Mouse (Mus musculus) MEL (cell line): Measurements from ENCODE around the gene Cdk10. TPM values are rescaled to one million over a fixed set of nuclear protein-coding genes. Genes with fewer than 3 reads are reported as not detected.

Experiments
- DNase-seq: peaks from one replicate; pipeline ENCODE4 v3.0.0; 2011; ENCODE audit warnings: low read depth, low spot score
- H3K27ac ChIP-seq: 2 replicates; pipeline ENCODE4 v1.5.1; 2012; ENCODE audit warnings: low read depth, mild to moderate bottlenecking, control low read depth, low read length, moderate library complexity; ENCODE audit not compliant: control insufficient read depth
- H3K27me3 ChIP-seq, 2 experiments: fragments of 150-350 bp in 1 of 2; sonication (generic) in 1 of 2; 2 replicates each; pipeline ENCODE4 v1.6.1; 2012; ENCODE audit warnings: low read length in 2 of 2, mild to moderate bottlenecking in 2 of 2, improper control_type of control experiment in 1 of 2, moderate library complexity in 1 of 2; ENCODE audit not compliant: insufficient read depth in 2 of 2, control insufficient read depth in 1 of 2
- H3K36me3 ChIP-seq, 2 experiments: 2 replicates each; pipeline ENCODE4 v1.6.1; 2012 to 2014; ENCODE audit warnings: low read length in 2 of 2, improper control_type of control experiment in 1 of 2, inconsistent platforms in 1 of 2, mild to moderate bottlenecking in 1 of 2; ENCODE audit not compliant: insufficient read depth in 2 of 2, control insufficient read depth in 1 of 2
- H3K4me1 ChIP-seq, 2 experiments: fragments of 150-350 bp in 1 of 2; sonication (generic) in 1 of 2; 2 replicates each; pipeline ENCODE4 v1.6.1; 2012; ENCODE audit warnings: low read length in 2 of 2, improper control_type of control experiment in 1 of 2, mild to moderate bottlenecking in 1 of 2; ENCODE audit not compliant: insufficient read depth in 2 of 2, control insufficient read depth in 1 of 2
- H3K4me3 ChIP-seq, 2 experiments: fragments of 150-350 bp in 1 of 2; sonication (generic) in 1 of 2; 2 replicates each; pipeline ENCODE4 v1.5.1; 2012; ENCODE audit warnings: low read depth in 2 of 2, low read length in 2 of 2, mild to moderate bottlenecking in 2 of 2, moderate library complexity in 2 of 2, control low read depth in 1 of 2, improper control_type of control experiment in 1 of 2; ENCODE audit not compliant: control insufficient read depth in 1 of 2, insufficient read depth in 1 of 2
- H3K79me2 ChIP-seq: 2 replicates; pipeline ENCODE4 v1.6.1; 2012; ENCODE audit warnings: mild to moderate bottlenecking, low read length, moderate library complexity; ENCODE audit not compliant: control insufficient read depth, poor library complexity, insufficient read depth
- H3K9ac ChIP-seq: 2 replicates; pipeline ENCODE4 v1.6.1; 2012; ENCODE audit warnings: low read depth, mild to moderate bottlenecking, control low read depth, low read length, moderate library complexity; ENCODE audit not compliant: control insufficient read depth, poor library complexity, severe bottlenecking
- H3K9me3 ChIP-seq: fragments of 150-350 bp; sonication (generic); replicated peaks from 2 replicates; pipeline ENCODE4 v1.6.1; 2012; ENCODE audit warnings: mild to moderate bottlenecking, low read length, improper control_type of control experiment, moderate library complexity; ENCODE audit not compliant: insufficient read depth
- BHLHE40 ChIP-seq: IDR thresholded peaks from 2 replicates; pipeline ENCODE4 v1.6.1; 2012; ENCODE audit warnings: low read depth, mild to moderate bottlenecking, inconsistent platforms, low read length, improper control_type of control experiment, borderline replicate concordance
- CHD1 ChIP-seq: IDR thresholded peaks from 2 replicates; pipeline ENCODE4 v1.6.1; 2012; ENCODE audit warnings: low read depth, mild to moderate bottlenecking, inconsistent platforms, low read length, improper control_type of control experiment
- CHD2 ChIP-seq: IDR thresholded peaks from 2 replicates; pipeline ENCODE4 v1.6.1; 2011; ENCODE audit warnings: low read length, improper control_type of control experiment
- E2F4 ChIP-seq: IDR thresholded peaks from 2 replicates; pipeline ENCODE4 v1.6.1; 2011; ENCODE audit warnings: low read depth, low read length, improper control_type of control experiment, borderline replicate concordance
- ELF1 ChIP-seq: IDR thresholded peaks from 2 replicates; pipeline ENCODE4 v1.6.1; 2014; ENCODE audit warnings: low read depth, mild to moderate bottlenecking, inconsistent platforms, low read length, improper control_type of control experiment, moderate library complexity
- EP300 ChIP-seq, 2 experiments: IDR thresholded peaks; 2 replicates each; pipeline ENCODE4 v1.6.1; 2011; ENCODE audit warnings: improper control_type of control experiment in 2 of 2, low read length in 2 of 2, low read depth in 1 of 2, mild to moderate bottlenecking in 1 of 2
- ETS1 ChIP-seq: IDR thresholded peaks from 2 replicates; pipeline ENCODE4 v1.6.1; 2012; ENCODE audit warnings: low read depth, mild to moderate bottlenecking, inconsistent platforms, low read length, improper control_type of control experiment, moderate library complexity
- GABPA ChIP-seq: IDR thresholded peaks from 2 replicates; pipeline ENCODE4 v1.6.1; 2012; ENCODE audit warnings: low read depth, mild to moderate bottlenecking, inconsistent platforms, low read length, improper control_type of control experiment, moderate library complexity
- HCFC1 ChIP-seq: IDR thresholded peaks from 2 replicates; pipeline ENCODE4 v1.6.1; 2012; ENCODE audit warnings: low read depth, mild to moderate bottlenecking, inconsistent platforms, low read length, improper control_type of control experiment, moderate library complexity
- JUND ChIP-seq: IDR thresholded peaks from 2 replicates; pipeline ENCODE4 v1.6.1; 2011; ENCODE audit warnings: low read depth, mild to moderate bottlenecking, improper control_type of control experiment, low read length
- KAT2A ChIP-seq: conservative IDR thresholded peaks from 2 replicates; pipeline ENCODE4 v1.6.1; 2012; ENCODE audit warnings: low read depth, low read length, improper control_type of control experiment, inconsistent platforms
- MAX ChIP-seq: IDR thresholded peaks from 2 replicates; pipeline ENCODE4 v1.6.1; 2011; ENCODE audit warnings: low read length, improper control_type of control experiment
- MAZ ChIP-seq: IDR thresholded peaks from 2 replicates; pipeline ENCODE4 v1.6.1; 2012; ENCODE audit warnings: low read depth, mild to moderate bottlenecking, inconsistent platforms, low read length, improper control_type of control experiment
- MEF2A ChIP-seq: IDR thresholded peaks from 2 replicates; pipeline ENCODE4 v1.6.1; 2014; ENCODE audit warnings: low read depth, mild to moderate bottlenecking, inconsistent platforms, low read length, improper control_type of control experiment; ENCODE audit not compliant: poor library complexity, insufficient replicate concordance, severe bottlenecking; ENCODE audit errors: extremely low read depth
- MXI1 ChIP-seq: IDR thresholded peaks from 2 replicates; pipeline ENCODE4 v1.6.1; 2011; ENCODE audit warnings: mild to moderate bottlenecking, low read depth, low read length, improper control_type of control experiment
- MYB ChIP-seq: IDR thresholded peaks from 2 replicates; pipeline ENCODE4 v1.6.1; 2011; ENCODE audit warnings: mild to moderate bottlenecking, low read depth, low read length, improper control_type of control experiment
- MYC ChIP-seq: IDR thresholded peaks from 2 replicates; pipeline ENCODE4 v1.6.1; 2011; ENCODE audit warnings: low read depth, mild to moderate bottlenecking, low read length, improper control_type of control experiment, moderate library complexity
- NELFE ChIP-seq: IDR thresholded peaks from 2 replicates; pipeline ENCODE4 v1.6.1; 2011; ENCODE audit warnings: low read depth, low read length, improper control_type of control experiment
- NRF1 ChIP-seq: IDR thresholded peaks from 2 replicates; pipeline ENCODE4 v1.6.1; 2014; ENCODE audit warnings: low read depth, mild to moderate bottlenecking, inconsistent platforms, low read length, improper control_type of control experiment, moderate library complexity; ENCODE audit not compliant: poor library complexity, insufficient read depth, severe bottlenecking
- POLR2AphosphoS2 ChIP-seq: IDR thresholded peaks from 2 replicates; pipeline ENCODE4 v1.6.1; 2011; ENCODE audit warnings: low read length, improper control_type of control experiment
- POLR2AphosphoS5 ChIP-seq: IDR thresholded peaks from 2 replicates; pipeline ENCODE4 v1.6.1; 2012; ENCODE audit warnings: low read depth, borderline replicate concordance, mild to moderate bottlenecking, inconsistent platforms, low read length, moderate library complexity, mixed read lengths
- RAD21 ChIP-seq: IDR thresholded peaks from 2 replicates; pipeline ENCODE4 v1.6.1; 2011; ENCODE audit warnings: mild to moderate bottlenecking, low read depth, low read length, improper control_type of control experiment
- RCOR1 ChIP-seq: IDR thresholded peaks from 2 replicates; pipeline ENCODE4 v1.6.1; 2012; ENCODE audit warnings: low read depth, mild to moderate bottlenecking, inconsistent platforms, low read length, improper control_type of control experiment
- SIN3A ChIP-seq: IDR thresholded peaks from 2 replicates; pipeline ENCODE4 v1.6.1; 2012; ENCODE audit warnings: low read length, improper control_type of control experiment, inconsistent platforms
- SMC3 ChIP-seq: IDR thresholded peaks from 2 replicates; pipeline ENCODE4 v1.6.1; 2011; ENCODE audit warnings: low read depth, low read length, improper control_type of control experiment
- TAL1 ChIP-seq: IDR thresholded peaks from 2 replicates; pipeline ENCODE4 v1.6.1; 2012; ENCODE audit warnings: mild to moderate bottlenecking, inconsistent platforms, low read length, moderate library complexity, mixed read lengths
- TBP ChIP-seq: IDR thresholded peaks from 2 replicates; pipeline ENCODE4 v1.8.0; 2011; ENCODE audit warnings: low read depth, low read length, improper control_type of control experiment
- TCF12 ChIP-seq: IDR thresholded peaks from 2 replicates; pipeline ENCODE4 v1.6.1; 2014; ENCODE audit warnings: low read depth, mild to moderate bottlenecking, inconsistent platforms, low read length, improper control_type of control experiment, moderate library complexity
- UBTF ChIP-seq: IDR thresholded peaks from 2 replicates; pipeline ENCODE4 v1.6.1; 2012; ENCODE audit warnings: low read depth, mild to moderate bottlenecking, inconsistent platforms, low read length, improper control_type of control experiment, moderate library complexity, borderline replicate concordance; ENCODE audit not compliant: insufficient read depth
- USF1 ChIP-seq: IDR thresholded peaks from 2 replicates; pipeline ENCODE4 v1.6.1; 2014; ENCODE audit warnings: low read depth, mild to moderate bottlenecking, inconsistent platforms, low read length, improper control_type of control experiment, moderate library complexity
- USF2 ChIP-seq, 2 experiments: IDR thresholded peaks; 2 replicates each; pipeline ENCODE4 v1.6.1; 2011 to 2012; ENCODE audit warnings: improper control_type of control experiment in 2 of 2, low read length in 2 of 2, borderline replicate concordance in 1 of 2, inconsistent platforms in 1 of 2, low read depth in 1 of 2, mild to moderate bottlenecking in 1 of 2; ENCODE audit not compliant: insufficient read depth in 1 of 2
- ZC3H11A ChIP-seq: IDR thresholded peaks from 2 replicates; pipeline ENCODE4 v1.6.1; 2012; ENCODE audit warnings: low read depth, mild to moderate bottlenecking, inconsistent platforms, low read length, improper control_type of control experiment
- ZKSCAN1 ChIP-seq: IDR thresholded peaks from 2 replicates; pipeline ENCODE4 v1.6.1; 2012; ENCODE audit warnings: low read depth, mild to moderate bottlenecking, inconsistent platforms, low read length, improper control_type of control experiment, moderate library complexity
- ZMIZ1 ChIP-seq: IDR thresholded peaks from 2 replicates; pipeline ENCODE4 v1.6.1; 2012; ENCODE audit warnings: low read depth, mild to moderate bottlenecking, inconsistent platforms, low read length, improper control_type of control experiment, moderate library complexity
- ZNF384 ChIP-seq: IDR thresholded peaks from 2 replicates; pipeline ENCODE4 v1.6.1; 2012; ENCODE audit warnings: low read depth, mild to moderate bottlenecking, inconsistent platforms, low read length, improper control_type of control experiment
- polyA plus RNA-seq, 2 experiments: library from polyadenylated mRNA; stranded (reverse) in 1 of 2; unstranded in 1 of 2; fragments of >175 nt in 1 of 2; fragments of >200 nt in 1 of 2; gene quantifications; 2 replicates each; pipeline versions ENCODE4 v1.2.1 to v1.2.4; 2012; ENCODE audit warnings: low replicate concordance in 2 of 2, low read depth in 1 of 2; ENCODE audit not compliant: insufficient read length in 2 of 2, insufficient read depth in 1 of 2, missing spikeins in 1 of 2
- total RNA-seq: library from RNA; depleted of rRNA; stranded (reverse); fragments of 300-350 nt; gene quantifications from 2 replicates; pipeline ENCODE4 v1.2.3, GENCODE M21; 2012

Cdk10 gene
- total and polyA plus RNA-seq, 3 experiments: 28.0 to 43.8 TPM; not detected in 1

DNA sequence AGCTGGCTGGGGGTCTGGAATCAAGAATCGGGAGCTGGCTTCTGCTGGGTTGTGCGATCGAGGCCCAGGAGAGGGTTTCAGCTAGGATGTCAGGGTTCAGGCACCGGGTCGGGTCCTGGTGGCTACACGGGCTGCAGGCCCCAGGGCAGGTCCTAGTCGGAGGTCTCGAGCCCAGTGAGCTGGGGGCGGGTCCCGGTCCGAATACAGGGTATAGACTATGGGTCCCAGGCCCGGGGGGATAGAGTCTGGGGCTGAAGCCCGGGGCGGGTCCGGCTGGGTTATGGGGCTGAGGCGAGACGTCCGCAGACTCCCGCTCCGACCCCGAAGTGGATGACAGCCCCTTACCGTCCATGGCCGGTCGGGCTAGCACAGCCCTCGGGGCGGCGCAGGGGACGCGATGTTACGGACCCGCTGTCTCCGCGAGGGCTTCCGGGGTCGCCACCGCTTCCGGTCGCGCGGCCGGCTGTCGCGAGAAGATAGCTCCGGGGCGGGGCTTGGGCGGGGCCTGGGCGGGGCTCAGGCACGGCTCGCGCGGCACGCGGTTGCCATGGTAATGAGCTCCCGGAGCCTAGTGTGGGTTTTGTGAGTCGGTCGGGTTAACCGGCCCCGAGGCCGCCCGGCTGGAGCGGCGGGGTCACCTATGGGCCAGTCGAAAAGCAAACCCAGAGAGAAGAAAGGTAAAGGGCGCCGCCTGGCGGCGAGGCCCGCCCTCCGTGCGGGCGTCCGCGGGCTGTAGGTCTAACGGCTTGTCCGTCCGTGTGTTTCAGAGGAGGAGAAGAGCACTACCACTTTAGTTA lies 12.1 kb upstream of the Cdk10 start, which contains the start of the genes Chmp1a and Spata33:
Chmp1a (minus strand) TSS at position 443 of the 797 bp plus-strand sequence.
Spata33 (plus strand) TSS at position 512 of the 797 bp plus-strand sequence.
- no peaks in the 10 kb centered on the region for H3K27me3 ChIP-seq
- H3K4me1 ChIP-seq: peaks cover 0 to 4% of the 10 kb centered on the region in 2 experiments; a peak in 3 of 4 replicates
- peaks cover 0 to 5% of the 10 kb centered on the region in 2 experiments; a peak in 1 of 4 replicates for H3K36me3 ChIP-seq
- H3K4me3 ChIP-seq: peak within 1 kb of the TSS; percentile 67 to 97
- 0 out of 2 replicates have a peak within 1 kb of the TSS, but pooled peaks have one; percentile 6 for H3K27ac ChIP-seq
- peaks cover 9% of the 10 kb centered on the region for H3K79me2 ChIP-seq
- no peaks in the 10 kb centered on the region for H3K9me3 ChIP-seq
- DNase-seq: peak; percentile 92
- peak within 1 kb of the TSS; percentile 94 for H3K9ac ChIP-seq
- peak; percentile 38 for TF ChIP-seq RAD21
- TF ChIP-seq CHD1: no peak
- no peak for TF ChIP-seq TBP
- no peak for TF ChIP-seq MYB
- no peak for TF ChIP-seq EP300 (IDR thresholded peaks at IDR 0.05; ENCODE audit: low read depth in 1 of 2, low read length in 2 of 2)
- peak; percentile 89 for TF ChIP-seq NELFE
- peak; percentile 93 for TF ChIP-seq SIN3A
- peak; percentile 37; the same call in 1 of the 2 replicates for TF ChIP-seq MAZ
- 0 out of 2 replicates have a peak, but pooled peaks have one; percentile 13 for TF ChIP-seq UBTF
- TF ChIP-seq ZMIZ1: peak; percentile 83
- TF ChIP-seq ZNF384: no peak
- peak; percentile 93 for TF ChIP-seq CHD2
- TF ChIP-seq BHLHE40: no peak
- no peak for TF ChIP-seq USF1
- no peak for TF ChIP-seq USF2 (IDR thresholded peaks at IDR 0.05; ENCODE audit: borderline replicate concordance in 1 of 2, insufficient read depth in 1 of 2, low read depth in 1 of 2, low read length in 2 of 2)
- no peak for TF ChIP-seq TAL1
- TF ChIP-seq MEF2A: no peak
- no peak for TF ChIP-seq ETS1
- TF ChIP-seq E2F4: no peak
- peak; percentile 85 for TF ChIP-seq HCFC1
- TF ChIP-seq NRF1: no peak
- peak; percentile 89 for TF ChIP-seq MXI1
- peak; percentile 95 for TF ChIP-seq ELF1
- TF ChIP-seq SMC3: peak; percentile 64
- no peak for TF ChIP-seq MYC
- TF ChIP-seq POLR2AphosphoS5: no peak
- TF ChIP-seq ZC3H11A: no peak; the same call in 1 of the 2 replicates
- TF ChIP-seq MAX: no peak
- no peak for TF ChIP-seq GABPA
- no peak for TF ChIP-seq ZKSCAN1
- no peak for TF ChIP-seq RCOR1
- no peak; the same call in 1 of the 2 replicates for TF ChIP-seq TCF12
- peak; percentile 83; the same call in 1 of the 2 replicates for TF ChIP-seq POLR2AphosphoS2
- no peak for TF ChIP-seq JUND
- TF ChIP-seq KAT2A: no peak; the same call in 1 of the 2 replicates
